Mouse (Mus musculus): ENCODE results near the gene Elp1.

The Elp1 gene

DNA sequence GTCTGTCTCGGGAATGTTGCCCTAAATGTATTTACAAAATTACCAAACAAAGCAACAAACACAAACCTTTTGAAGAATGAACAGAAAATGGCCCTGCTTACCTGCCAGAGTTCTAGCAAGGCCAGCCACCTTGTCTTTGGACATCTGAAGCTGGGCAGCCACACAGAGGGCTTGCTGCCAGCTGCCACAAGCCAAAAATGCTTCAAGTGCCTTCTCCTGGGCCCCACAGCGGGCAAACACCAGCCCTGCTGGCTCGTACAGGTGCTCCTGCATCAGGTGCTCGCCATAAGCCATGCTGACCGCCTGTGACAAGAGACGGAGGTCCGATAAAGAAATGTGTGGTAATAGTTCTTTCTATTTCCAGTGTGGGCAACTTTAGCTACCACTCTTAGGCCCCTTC, 33.2 kb downstream of the Elp1 start:
- no peak for DNase-seq (ENCODE audit: low read depth)

DNA sequence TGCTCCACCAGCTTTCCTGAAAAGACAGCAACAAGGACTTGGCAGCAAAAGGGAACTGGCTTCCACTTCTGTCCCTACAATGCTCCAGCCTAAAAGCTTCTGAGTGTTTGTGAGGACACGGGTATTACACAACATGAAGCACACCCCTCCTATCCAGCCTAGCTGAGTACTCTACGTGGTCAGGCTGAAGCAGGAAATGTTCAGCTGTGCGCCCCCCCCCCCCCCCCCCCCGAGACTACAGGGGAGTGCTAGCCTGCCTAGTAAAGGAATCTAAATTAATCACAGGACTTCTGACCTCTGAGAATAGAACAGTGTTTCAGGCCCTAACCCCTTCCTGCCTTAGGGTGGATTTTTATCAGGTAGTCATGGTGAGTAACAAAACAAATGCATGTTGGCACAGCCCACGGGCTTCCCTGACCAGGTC, 34.3 kb downstream of the Elp1 start:
- DNase-seq (ENCODE audit: low read depth), result no peak

DNA sequence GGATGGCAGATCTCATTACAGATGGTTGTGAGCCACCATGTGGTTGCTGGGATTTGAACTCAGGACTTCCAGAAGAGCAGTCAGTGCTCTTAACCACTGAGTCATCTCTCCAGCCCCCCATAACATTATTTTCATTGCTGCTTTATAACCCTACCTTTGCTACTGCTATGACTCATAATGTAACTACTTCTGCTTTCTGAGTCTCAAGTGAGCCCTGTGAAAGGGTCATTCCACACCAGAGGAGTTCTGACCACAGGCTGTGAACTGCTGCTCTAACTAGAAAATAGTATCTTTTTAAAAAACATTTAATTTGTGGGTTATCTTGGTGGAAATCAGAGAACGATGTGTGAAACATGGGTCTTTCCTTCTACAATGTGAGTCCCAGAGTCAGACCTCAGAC, 44.4 kb downstream of the Elp1 start:
- no peak for DNase-seq (ENCODE audit: low read depth)

DNA sequence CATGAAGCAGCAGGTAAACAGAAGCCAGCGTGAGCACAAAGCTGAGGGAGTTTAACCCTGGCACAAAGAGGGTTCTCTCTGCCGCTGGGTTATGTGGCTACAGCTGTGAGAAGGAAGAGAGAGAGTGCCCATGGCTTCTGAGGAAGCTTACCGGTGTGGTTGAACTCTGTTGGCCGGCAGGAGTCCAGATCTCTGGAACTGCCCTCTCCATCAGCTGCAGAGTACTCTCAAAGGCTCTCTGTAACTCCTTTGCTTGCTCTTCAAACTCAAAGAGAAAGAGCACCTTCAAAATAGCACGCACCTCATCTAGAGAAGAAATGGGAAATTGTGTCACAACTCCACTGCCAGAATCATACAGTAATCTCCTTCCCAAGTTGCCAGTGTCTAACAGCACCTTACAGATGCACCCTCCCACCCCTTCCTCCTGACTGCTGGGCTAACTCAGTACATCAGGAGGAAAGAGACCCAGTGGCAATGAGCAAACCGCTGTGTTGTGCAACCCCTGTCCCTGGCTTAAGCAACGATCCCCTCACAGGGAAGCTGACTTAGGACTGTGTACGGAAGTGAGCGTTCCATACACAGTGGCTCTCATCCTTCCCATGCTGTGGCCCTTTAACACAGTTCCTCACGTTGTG, 45.0 kb downstream of the Elp1 start:
- no peak for DNase-seq (ENCODE audit: low read depth)

DNA sequence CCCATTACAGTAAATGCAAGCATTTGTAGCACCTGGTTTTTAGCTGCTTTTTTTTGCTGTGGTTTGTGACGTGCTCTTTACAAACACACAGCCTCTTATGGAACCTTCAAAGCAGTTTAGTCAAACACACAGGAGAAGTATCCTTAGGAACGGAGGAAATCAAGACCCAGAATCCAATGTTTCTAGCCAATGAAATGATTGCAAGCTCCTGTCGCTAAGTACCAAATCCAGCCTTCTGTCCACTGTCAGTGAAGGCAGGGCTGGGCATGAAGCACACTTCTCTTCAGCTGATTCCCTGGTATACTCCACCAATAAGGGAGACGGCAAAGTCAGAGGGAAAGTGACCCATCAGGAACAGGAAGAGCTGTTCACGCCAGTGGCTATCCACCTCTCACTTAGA, 46.1 kb downstream of the Elp1 start:
- no peak for DNase-seq (ENCODE audit: low read depth)

DNA sequence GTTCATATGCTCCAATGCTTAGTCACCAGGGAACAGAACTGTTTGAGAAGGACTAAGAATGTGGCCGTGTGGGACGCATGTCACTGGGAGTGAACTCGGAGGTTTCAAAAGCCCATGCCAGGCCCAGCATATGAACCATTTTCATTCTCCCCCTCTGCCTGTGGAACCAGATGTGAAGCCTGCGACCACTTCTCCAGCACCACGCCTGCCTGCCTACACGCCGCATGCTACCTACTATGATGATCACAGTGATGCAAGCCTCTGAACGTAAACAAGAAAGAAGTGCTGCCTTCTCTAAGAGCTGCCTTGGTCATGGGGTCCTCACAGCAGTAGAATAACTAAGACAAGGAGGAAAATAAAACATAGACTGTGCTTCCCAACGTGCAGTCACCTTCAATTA, 54.7 kb downstream of the Elp1 start:
- no peak for DNase-seq (ENCODE audit: low read depth)

DNA sequence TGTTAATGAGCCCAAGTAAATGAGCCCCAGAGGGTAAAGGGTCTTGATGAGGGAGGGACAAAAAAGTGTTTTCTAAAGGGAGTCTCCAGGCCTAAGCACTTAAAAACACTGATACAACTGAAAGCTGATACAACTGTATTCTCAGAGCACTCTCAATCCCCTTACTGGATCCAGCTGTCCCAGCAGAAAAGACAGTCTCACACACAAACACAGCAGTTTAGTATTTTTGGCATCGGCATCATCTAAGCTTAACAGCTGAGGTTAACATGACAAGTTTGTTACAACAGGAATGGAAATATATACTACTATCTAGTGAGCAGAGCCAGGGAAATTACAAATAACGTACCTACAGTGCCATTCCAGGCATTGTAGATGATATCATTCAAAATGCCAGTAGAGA, 55.8 kb downstream of the Elp1 start:
- no peak for DNase-seq (ENCODE audit: low read depth)

DNA sequence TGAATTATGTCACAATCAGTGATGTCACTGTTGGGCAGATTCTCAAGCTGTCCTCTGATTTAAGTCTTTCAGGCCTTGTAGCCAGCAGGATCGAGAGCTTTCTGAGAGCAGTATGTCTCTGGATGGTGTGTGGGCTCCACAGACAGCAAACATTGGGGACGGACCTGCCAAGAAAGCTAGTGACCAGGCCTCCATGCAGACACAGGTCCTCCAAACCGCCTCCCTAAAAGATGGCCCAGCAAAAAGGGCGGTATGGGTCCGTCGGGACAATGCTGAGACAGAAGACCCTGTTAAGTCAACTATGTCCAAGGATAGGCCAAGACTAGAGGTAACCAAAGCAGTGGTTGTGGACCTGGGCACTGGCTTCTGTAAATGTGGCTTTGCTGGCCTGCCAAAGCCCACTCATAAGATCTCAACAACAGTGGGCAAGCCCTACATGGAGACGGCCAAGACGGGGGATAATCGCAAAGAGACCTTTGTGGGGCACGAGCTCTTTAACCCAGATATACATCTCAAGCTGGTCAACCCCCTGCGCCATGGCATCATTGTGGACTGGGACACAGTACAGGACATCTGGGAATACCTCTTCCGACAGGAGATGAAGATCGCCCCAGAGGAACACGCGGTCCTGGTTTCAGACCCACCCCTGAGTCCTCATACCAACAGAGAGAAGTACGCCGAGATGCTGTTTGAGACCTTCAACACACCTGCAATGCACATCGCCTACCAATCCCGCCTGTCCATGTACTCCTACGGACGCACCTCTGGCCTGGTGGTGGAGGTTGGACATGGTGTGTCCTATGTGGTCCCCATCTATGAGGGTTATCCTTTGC, 58.6 kb downstream of the Elp1 start, which contains the start of gene Actl7a:
Actl7a (plus strand) TSS at position 51 of the 833 bp plus-strand sequence.
- no peak for DNase-seq (ENCODE audit: low read depth)

DNA sequence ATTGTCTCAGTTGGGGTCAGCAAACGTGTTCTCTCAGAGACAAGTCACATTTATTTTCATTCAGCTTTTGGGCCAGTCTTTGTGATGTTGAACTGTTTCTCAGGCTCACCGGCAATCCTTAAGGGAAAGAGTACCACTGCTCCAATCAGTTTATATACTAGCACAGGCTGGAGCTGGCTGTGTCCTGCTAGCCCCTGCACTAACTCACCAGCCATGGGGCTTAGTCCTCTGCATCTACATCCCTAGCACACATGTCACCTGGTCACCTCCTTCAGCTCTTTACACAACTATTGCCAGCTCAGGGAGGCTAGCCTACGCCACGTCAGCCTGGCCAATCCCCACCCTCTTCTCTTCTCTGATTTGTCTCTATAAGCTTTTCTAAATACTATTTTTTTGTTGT, 59.4 kb downstream of the Elp1 start:
- DNase-seq (ENCODE audit: low read depth), result no peak

DNA sequence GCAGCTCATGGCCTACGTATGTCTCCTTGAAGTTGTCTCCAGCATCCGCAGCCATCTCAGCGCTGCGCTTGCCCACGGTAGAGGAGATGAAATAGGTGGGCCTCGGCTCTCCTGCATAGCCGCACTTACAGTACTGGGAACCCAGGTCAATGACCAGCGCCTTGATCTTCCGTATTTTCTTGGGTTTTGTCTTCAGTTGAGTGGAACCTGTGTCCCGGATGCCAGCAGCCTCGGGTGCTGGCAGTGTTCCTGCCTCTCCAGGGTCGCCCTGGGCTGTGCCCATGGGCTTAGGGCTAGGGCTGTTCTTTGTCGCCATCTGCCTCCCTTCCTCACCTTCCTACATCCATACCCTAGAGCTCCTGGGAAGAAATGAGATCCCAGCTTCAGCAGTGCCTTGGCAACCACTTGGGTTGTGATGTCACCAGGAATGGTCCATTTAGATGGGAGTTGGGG, 61.1 kb downstream of the Elp1 start, which contains the start of gene Actl7b:
Actl7b (minus strand) TSS at position 403 of the 453 bp plus-strand sequence.
- DNase-seq (ENCODE audit: low read depth), result no peak

DNA sequence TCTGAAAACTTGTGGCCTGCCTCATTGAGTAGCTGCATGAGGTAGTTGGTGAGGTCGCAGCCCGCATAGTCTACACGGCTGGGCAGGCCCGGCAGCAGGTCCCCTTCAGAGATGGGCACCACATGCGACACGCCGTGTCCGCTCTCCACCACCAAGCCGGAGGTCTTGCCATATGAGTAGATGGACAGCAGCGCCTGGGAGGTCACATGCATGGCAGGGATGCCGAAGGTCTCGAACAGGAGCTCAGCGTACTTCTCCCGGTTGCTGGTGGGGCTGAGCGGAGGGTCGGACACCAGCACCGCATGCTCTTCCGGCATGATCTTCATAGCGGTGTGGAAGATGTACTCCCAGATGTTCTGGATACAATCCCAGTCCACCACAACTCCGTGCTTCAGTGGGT, 61.5 kb downstream of the Elp1 start:
- DNase-seq (ENCODE audit: low read depth), result no peak

DNA sequence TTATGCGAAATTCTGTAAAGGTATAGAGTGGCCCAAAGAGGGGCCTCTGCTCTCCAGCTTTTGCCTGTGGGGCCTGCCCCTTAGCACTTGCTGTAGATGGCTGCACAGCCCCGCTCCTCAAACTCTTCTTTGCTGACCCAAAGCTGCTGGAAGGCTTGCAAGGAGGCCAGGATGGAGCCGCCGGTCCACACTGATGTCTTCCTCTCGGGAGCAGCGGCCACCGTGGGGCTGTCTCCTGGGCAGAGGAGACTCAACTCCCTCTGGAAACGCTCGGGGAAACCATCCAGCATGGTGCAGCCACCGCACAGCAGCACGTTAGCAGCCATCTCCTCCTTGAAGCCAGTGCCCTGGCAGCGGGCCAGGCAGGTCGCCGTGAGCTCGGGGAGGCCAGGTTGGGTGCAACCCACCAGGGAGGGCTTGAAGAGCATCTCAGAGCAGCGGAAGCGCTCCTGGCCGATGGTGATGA, 62.1 kb downstream of the Elp1 start, which contains the start of gene Gm26657:
Gm26657 (plus strand) TSS at position 51 of the 466 bp plus-strand sequence.
- no peak for DNase-seq (ENCODE audit: low read depth)

DNA sequence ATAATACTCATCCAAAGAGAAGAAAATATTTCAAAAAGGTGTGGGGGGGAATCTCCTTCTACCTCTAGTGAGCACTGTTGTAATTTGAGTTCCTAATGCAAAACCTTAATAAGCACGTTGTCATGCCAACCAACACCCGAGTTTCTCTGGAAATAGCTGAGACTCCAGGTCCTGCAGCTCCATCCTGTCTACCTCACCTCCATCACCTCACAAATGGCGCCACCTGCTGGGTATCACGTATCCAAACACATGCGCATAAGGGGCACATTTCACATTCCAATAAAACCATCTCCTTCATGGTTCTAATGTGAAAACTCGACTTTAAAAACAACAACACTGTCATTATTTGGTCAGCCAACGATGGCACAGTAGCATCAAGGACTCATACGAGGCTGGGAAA, 76.3 kb downstream of the Elp1 start:
- peak; percentile 5 for DNase-seq (ENCODE audit: low read depth)

DNA sequence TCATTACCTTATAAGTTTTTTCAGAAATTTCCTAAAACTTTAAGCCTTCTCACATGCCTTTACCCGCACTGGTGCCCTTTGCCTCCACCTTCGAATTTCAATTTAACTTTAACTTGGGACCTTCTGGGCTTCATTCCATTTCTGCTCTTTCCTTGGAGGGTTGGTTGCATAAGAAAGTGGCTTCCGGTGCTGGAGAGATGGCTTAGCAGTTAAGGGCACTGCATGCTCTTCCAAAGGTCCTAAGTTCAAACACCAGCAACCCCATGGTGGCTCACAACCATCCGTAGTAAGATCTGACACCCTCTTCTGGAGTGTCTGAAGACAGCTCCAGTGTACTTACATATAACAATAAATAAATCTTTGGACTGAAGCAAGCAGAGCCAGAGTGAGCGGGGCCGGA, 78.9 kb downstream of the Elp1 start:
- no peak for DNase-seq (ENCODE audit: low read depth)

DNA sequence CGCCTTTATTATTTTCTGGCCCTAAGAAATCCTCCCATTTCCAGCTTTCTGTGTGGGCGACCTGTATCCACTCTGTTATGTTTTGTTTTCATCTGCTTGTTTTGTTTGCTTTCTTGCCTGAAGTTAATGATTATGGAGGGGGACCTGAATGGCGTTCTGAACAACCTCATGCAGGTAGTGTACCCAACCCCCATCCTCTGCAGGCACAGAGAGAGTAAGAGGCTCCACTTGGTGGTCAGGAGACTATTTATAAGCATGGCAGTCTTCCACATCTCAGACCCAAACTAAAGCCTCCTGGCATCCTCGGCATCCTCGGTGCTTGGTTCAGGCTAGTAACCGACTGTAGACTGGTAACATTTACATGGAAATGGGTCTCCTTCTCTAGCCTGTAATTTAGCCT, 79.8 kb downstream of the Elp1 start:
- DNase-seq (ENCODE audit: low read depth), result no peak

DNA sequence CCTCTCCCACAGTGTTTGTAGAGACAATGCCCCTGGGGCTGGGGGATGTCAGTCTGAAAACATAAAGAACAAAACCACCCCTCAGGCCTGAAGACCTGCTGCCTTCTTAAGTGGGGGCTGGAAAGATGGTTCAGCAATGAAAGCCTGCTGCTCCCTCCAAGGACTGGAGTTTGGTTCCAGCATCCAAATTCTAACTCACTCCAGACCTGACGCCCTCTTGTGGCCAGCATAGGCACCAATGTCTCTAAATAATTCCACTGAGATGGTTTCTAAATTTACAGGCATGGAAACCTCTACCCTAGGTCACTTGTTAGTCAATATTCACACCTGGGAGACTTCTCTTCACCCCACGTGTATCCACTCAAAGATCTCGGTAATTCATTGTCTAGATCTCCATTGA, 80.7 kb downstream of the Elp1 start:
- peak; percentile 19 for DNase-seq (ENCODE audit: low read depth)

DNA sequence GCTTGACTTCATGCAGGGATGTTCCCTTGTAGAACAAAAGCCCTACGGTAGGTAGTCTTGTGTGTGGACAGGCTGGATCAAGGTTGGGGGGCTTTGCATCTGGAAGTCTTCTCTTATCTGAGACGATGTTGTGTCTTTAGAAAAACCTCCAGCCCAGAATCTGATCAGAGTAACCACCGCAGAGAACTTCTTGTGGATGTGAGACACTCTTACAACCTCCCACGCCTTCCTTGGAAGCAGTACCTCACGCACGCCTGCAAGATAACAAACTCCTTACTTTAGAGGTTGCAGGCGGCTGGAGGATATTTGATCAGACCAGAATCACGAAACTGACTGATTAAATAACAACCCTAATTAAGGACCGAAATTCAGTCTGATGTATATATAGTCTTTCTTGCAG, 81.7 kb downstream of the Elp1 start:
- DNase-seq (ENCODE audit: low read depth), result no peak

DNA sequence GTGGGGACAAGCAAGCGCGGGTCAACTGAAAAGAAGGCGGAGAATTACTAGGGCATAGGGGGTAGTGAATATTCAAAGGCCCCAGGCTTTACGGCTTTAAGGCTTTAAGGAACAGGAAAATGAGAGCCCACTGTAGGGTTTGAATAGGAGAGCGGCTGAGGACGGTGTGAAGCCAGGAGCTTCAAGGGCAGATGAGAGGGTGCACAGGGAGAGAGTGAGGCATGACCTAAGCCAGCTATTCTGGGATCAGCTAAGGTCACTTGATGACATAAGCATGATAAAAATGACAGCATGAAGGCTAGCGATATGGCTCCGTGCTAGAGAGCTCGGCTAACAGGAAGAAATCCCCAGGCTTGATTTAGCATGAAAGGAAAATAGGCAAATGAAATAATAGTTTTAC, 82.7 kb downstream of the Elp1 start:
- DNase-seq (ENCODE audit: low read depth), result no peak

DNA sequence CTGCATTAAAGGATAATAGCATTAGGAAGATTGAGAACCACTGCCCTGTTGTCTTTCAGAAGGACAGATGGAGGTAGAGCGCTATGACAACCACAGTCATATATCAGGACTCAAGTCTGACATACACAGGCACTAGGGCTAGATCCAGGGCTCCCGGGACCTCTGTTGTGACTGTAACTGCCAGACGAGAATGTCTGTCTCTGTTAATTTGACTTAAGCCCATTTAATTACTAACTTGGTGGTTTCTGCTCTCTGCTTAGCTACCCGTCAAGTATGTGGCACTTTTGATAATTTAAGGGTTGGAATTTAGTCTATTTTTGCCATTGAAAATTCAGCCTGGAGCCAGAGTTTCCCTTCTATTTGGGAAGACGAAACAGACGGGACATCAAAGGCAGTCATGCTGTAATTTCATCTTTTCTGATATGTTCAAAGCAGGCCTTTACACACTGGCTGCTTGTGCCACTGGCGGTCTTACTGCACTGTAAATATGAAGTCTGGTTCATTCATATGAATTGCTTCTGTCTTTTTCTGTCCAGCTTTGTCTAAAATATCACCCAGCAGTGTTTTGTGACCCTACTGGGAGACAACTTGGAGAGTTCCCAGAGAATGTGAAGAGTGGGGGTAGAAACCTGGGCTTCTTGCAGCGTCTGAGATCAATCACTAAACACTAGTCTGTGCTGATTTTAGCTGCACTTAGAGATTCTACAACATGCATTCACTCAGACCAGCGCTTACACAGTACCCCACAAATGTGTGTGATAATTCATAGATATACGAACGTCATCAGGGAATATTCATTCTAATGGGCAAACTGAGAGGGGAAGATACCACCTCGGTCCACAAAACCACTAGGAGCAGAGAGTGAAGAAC, 83.3 kb downstream of the Elp1 start:
- DNase-seq (ENCODE audit: low read depth), result no peak

DNA sequence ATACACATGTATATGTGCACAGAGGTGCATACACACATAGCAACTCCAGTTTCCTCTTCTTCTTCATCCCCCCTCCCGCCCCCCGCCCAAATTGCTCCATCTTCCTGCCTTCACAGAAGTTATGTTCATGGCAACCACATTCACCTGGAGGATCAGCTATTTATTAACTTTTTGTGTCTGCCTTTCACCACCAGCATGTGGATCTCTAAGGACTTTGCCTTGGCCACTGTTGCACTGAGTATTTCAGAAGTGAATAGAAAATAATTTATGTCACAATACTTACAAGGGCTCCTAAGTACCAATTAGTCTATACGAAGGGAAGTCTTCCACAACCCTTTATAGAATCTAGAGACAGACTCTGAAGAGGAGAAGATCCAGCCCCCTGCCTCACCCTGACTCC, 84.2 kb downstream of the Elp1 start:
- no peak for DNase-seq (ENCODE audit: low read depth)

DNA sequence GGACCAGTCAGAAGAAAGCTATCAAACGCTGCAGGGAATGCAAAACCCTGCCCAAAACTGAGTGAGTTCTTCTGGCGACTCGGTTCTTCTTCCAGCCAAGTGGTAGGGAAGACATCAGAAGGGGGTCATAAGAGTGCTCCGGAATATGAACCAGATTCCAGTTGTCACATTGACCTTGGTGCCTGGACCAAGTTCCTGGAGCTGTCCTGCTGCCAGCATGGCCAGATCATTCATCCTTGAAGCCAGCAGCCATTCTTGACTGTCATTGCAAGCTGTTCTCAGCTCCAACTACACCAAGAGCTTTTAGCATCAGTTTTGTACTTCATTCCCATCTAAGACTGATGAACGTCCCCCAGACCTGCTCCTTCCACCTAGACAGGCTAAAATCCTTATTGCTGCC, 85.3 kb downstream of the Elp1 start:
- no peak for DNase-seq (ENCODE audit: low read depth)

DNA sequence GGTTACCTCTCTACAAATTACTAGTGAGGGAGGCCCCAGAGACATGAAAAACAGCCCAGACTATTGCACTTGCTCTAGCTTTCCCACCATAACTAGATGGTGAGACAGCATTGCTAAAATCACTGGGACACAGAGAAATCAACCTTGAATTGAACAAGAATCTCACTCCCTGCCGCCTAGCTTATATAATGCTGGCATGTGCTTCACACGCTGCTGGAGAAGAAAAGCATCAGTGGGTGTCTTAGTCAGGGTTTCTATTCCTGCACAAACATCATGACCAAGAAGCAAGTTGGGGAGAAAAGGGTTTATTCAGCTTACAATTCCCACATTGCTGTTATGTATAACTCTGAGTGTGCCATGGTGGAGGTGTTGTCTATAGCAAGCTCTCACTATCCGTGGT, 89.0 kb downstream of the Elp1 start:
- DNase-seq (ENCODE audit: low read depth), result no peak
